ENCODE assay signal across 1 mouse cellular context in the genomic region with DNA sequence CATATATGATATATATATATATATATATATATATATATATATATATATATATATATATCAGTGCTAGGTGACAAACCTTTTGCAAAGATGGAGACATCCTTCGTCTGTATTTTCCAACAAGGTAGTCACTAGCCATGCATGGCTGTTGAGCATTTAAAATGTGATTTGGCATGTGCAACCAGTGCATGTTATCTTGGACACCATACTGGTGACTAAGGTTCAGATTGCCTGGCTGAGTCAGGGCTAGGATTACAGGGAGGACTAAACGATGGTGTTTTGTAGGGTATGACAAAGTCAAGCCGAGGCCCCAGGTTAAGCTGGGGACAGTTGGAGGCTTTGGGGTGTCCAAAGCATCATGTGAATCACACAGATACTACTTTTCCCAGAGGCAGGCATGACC.
A peak's percentile ranks its signal among the peaks of the same experiment; 100 is the strongest.
TF ChIP-seq lines count a peak whose summit lies in the region.

No protein-coding gene starts in this region.

TF ChIP-seq in MEL, 35 proteins besides CTCF, POLR2A, EP300 and RAD21:
- TF ChIP-seq SIN3A (IDR thresholded peaks at IDR 0.05; ENCODE audit: low read length), result no peak
- no peak for TF ChIP-seq GABPA (IDR thresholded peaks at IDR 0.05; ENCODE audit: low read depth, low read length)
- no peak for TF ChIP-seq HCFC1 (IDR thresholded peaks at IDR 0.05; ENCODE audit: low read depth, low read length)
- no peak for TF ChIP-seq MXI1 (IDR thresholded peaks at IDR 0.05; ENCODE audit: low read depth, low read length)
- no peak for TF ChIP-seq ZKSCAN1 (IDR thresholded peaks at IDR 0.05; ENCODE audit: low read depth, low read length)
- TF ChIP-seq ELF1 (IDR thresholded peaks at IDR 0.05; ENCODE audit: low read depth, low read length), result no peak
- peak; percentile 65; the same call in 1 of the 2 replicates for TF ChIP-seq RCOR1 (IDR thresholded peaks at IDR 0.05; ENCODE audit: low read depth, low read length)
